Mouse (Mus musculus): ENCODE data around the gene 4933427D14Rik. TPM values are rescaled to one million over a fixed set of nuclear protein-coding genes. Genes with fewer than 3 reads are reported as not detected.
A peak's percentile ranks its signal among the peaks of the same experiment; 100 is the strongest.

4933427D14Rik gene
- total and polyA plus RNA-seq, 3 experiments: 4.0 to 22.4 (median 17.0) TPM

GRCm38 (mm10) chr11:72223414-72223813, 16.2 kb upstream of the 4933427D14Rik start:
- no peak for TF ChIP-seq POLR2AphosphoS5 (IDR thresholded peaks at IDR 0.05; ENCODE audit: insufficient replicate concordance, low read depth, low read length)
- no peak for TF ChIP-seq GATA2 (IDR thresholded peaks at IDR 0.05; ENCODE audit: borderline replicate concordance, low read depth, low read length)
- Histone ChIP-seq H3K4me3 (ENCODE audit: low read depth, low read length) (no peak overlapping the region), H3K36me3 (replicated peaks) (no peaks in the 10 kb centered on the region), H3K27me3 (ENCODE audit: insufficient read depth, low read length) (peaks cover 21% of the 10 kb centered on the region), H3K9me3 (replicated peaks) (no peaks in the 10 kb centered on the region), H3K4me1 (ENCODE audit: insufficient read depth, low read depth, low read length) (peaks cover 7% of the 10 kb centered on the region; the same call in 1 of the 2 replicates)
- DNase-seq (ENCODE audit: low spot score): no peak
- ATAC-seq (ENCODE audit: extremely low read depth, insufficient number of reproducible peaks, low FRiP score, poor library complexity, severe bottlenecking): no peak

GRCm38 (mm10) chr11:72221278-72221677, 14.0 kb upstream of the 4933427D14Rik start:
- H3K4me1 ChIP-seq (ENCODE audit: insufficient read depth, low read depth, low read length): peaks cover 14% of the 10 kb centered on the region
- no peak for TF ChIP-seq GATA2 (IDR thresholded peaks at IDR 0.05; ENCODE audit: borderline replicate concordance, low read depth, low read length)
- peak; percentile 91 for TF ChIP-seq CTCF (IDR thresholded peaks at IDR 0.05; ENCODE audit: low read depth, low read length)
- no peaks in the 10 kb centered on the region for H3K9me3 ChIP-seq (replicated peaks)
- DNase-seq (ENCODE audit: low spot score): peak; percentile 23
- no peak overlapping the region for H3K4me3 ChIP-seq (ENCODE audit: low read depth, low read length)
- H3K36me3 ChIP-seq (replicated peaks): no peaks in the 10 kb centered on the region
- H3K27me3 ChIP-seq (ENCODE audit: insufficient read depth, low read length): peaks cover 9% of the 10 kb centered on the region
- ATAC-seq (ENCODE audit: extremely low read depth, insufficient number of reproducible peaks, low FRiP score, poor library complexity, severe bottlenecking): peak; percentile 40; the same call in 1 of the 2 replicates

- peaks cover 25% of the 10 kb centered on the region for H3K4me1 ChIP-seq (ENCODE audit: insufficient read depth, low read depth, low read length)
- peaks cover 12% of the 10 kb centered on the region for H3K36me3 ChIP-seq (replicated peaks)
- no peaks in the 10 kb centered on the region for H3K27me3 ChIP-seq (ENCODE audit: insufficient read depth, low read length)
- no peak for TF ChIP-seq CTCF (IDR thresholded peaks at IDR 0.05; ENCODE audit: low read depth, low read length)
- no peak for TF ChIP-seq GATA2 (IDR thresholded peaks at IDR 0.05; ENCODE audit: borderline replicate concordance, low read depth, low read length)
- TF ChIP-seq TAL1 (conservative IDR thresholded peaks at IDR 0.05; ENCODE audit: low read depth, low read length): no peak
- no peak for TF ChIP-seq POLR2AphosphoS5 (IDR thresholded peaks at IDR 0.05; ENCODE audit: insufficient replicate concordance, low read depth, low read length)
- TF ChIP-seq GATA1 (IDR thresholded peaks at IDR 0.05; ENCODE audit: borderline replicate concordance, low read length): no peak
- DNase-seq (ENCODE audit: low spot score): no peak
- H3K4me3 ChIP-seq (ENCODE audit: low read depth, low read length): no peak overlapping the region
- no peaks in the 10 kb centered on the region for H3K9me3 ChIP-seq (replicated peaks)
- ATAC-seq (ENCODE audit: extremely low read depth, insufficient number of reproducible peaks, low FRiP score, poor library complexity, severe bottlenecking): no peak
These were observed 9.9 kb upstream of the 4933427D14Rik start for GRCm38 (mm10) chr11:72217116-72217515.

GRCm38 (mm10) chr11:72215410-72215797, 8.1 kb upstream of the 4933427D14Rik start, which contains the start of gene Med31:
TSS of gene Med31 (minus strand) at chr11:72215592.
- Histone ChIP-seq H3K4me3 (ENCODE audit: low read depth, low read length) (peak within 1 kb of the TSS; percentile 81), H3K4me1 (ENCODE audit: insufficient read depth, low read depth, low read length) (peaks cover 23% of the 10 kb centered on the region), H3K9me3 (replicated peaks) (no peaks in the 10 kb centered on the region), H3K36me3 (replicated peaks) (peaks cover 28% of the 10 kb centered on the region), H3K27me3 (ENCODE audit: insufficient read depth, low read length) (no peaks in the 10 kb centered on the region)
- no peak for TF ChIP-seq POLR2AphosphoS5 (IDR thresholded peaks at IDR 0.05; ENCODE audit: insufficient replicate concordance, low read depth, low read length)
- no peak for TF ChIP-seq TAL1 (conservative IDR thresholded peaks at IDR 0.05; ENCODE audit: low read depth, low read length)
- no peak for TF ChIP-seq GATA1 (IDR thresholded peaks at IDR 0.05; ENCODE audit: borderline replicate concordance, low read length)
- no peak for TF ChIP-seq GATA2 (IDR thresholded peaks at IDR 0.05; ENCODE audit: borderline replicate concordance, low read depth, low read length)
- TF ChIP-seq CTCF (IDR thresholded peaks at IDR 0.05; ENCODE audit: low read depth, low read length): no peak
- DNase-seq (ENCODE audit: low spot score) (peak; percentile 23), ATAC-seq (ENCODE audit: extremely low read depth, insufficient number of reproducible peaks, low FRiP score, poor library complexity, severe bottlenecking) (no peak)

GRCm38 (mm10) chr11:72214591-72215409, 7.5 kb upstream of the 4933427D14Rik start:
- Histone ChIP-seq H3K9me3 (replicated peaks) (no peaks in the 10 kb centered on the region), H3K36me3 (replicated peaks) (peaks cover 34% of the 10 kb centered on the region), H3K4me1 (ENCODE audit: insufficient read depth, low read depth, low read length) (peaks cover 23% of the 10 kb centered on the region), H3K4me3 (ENCODE audit: low read depth, low read length) (peak overlapping the region; percentile 81), H3K27me3 (ENCODE audit: insufficient read depth, low read length) (no peaks in the 10 kb centered on the region)
- peak; percentile 98 for ATAC-seq (ENCODE audit: extremely low read depth, insufficient number of reproducible peaks, low FRiP score, poor library complexity, severe bottlenecking)
- TF ChIP-seq TAL1 (conservative IDR thresholded peaks at IDR 0.05; ENCODE audit: low read depth, low read length): no peak
- TF ChIP-seq POLR2AphosphoS5 (IDR thresholded peaks at IDR 0.05; ENCODE audit: insufficient replicate concordance, low read depth, low read length): no peak
- no peak for TF ChIP-seq GATA1 (IDR thresholded peaks at IDR 0.05; ENCODE audit: borderline replicate concordance, low read length)
- TF ChIP-seq CTCF (IDR thresholded peaks at IDR 0.05; ENCODE audit: low read depth, low read length): no peak
- TF ChIP-seq GATA2 (IDR thresholded peaks at IDR 0.05; ENCODE audit: borderline replicate concordance, low read depth, low read length): no peak
- DNase-seq (ENCODE audit: low spot score): peak; percentile 96

GRCm38 (mm10) chr11:72207834-72208377, 647 bp upstream of the 4933427D14Rik start:
- Histone ChIP-seq H3K27me3 (ENCODE audit: insufficient read depth, low read length) (no peaks in the 10 kb centered on the region), H3K4me1 (ENCODE audit: insufficient read depth, low read depth, low read length) (peaks cover 36% of the 10 kb centered on the region), H3K4me3 (ENCODE audit: low read depth, low read length) (peak overlapping the region; percentile 84), H3K36me3 (replicated peaks) (peaks cover 61% of the 10 kb centered on the region), H3K9me3 (replicated peaks) (no peaks in the 10 kb centered on the region)
- ATAC-seq (ENCODE audit: extremely low read depth, insufficient number of reproducible peaks, low FRiP score, poor library complexity, severe bottlenecking) (no peak), DNase-seq (ENCODE audit: low spot score) (no peak)
- no peak for TF ChIP-seq POLR2AphosphoS5 (IDR thresholded peaks at IDR 0.05; ENCODE audit: insufficient replicate concordance, low read depth, low read length)
- no peak for TF ChIP-seq GATA1 (IDR thresholded peaks at IDR 0.05; ENCODE audit: borderline replicate concordance, low read length)
- TF ChIP-seq TAL1 (conservative IDR thresholded peaks at IDR 0.05; ENCODE audit: low read depth, low read length): no peak
- TF ChIP-seq CTCF (IDR thresholded peaks at IDR 0.05; ENCODE audit: low read depth, low read length): no peak
- TF ChIP-seq GATA2 (IDR thresholded peaks at IDR 0.05; ENCODE audit: borderline replicate concordance, low read depth, low read length): no peak

Measured in G1E (cell line).